Mouse (Mus musculus) megakaryocyte-erythroid progenitor cell, adult 5-6 weeks (primary cell): Measurements from ENCODE around the gene Rhoq. TPM values are rescaled to one million over a fixed set of nuclear protein-coding genes. Genes with fewer than 3 reads are reported as not detected.

Experiments
- total RNA-seq, 2 experiments: library from RNA; stranded (forward) in 1 of 2; stranded (reverse) in 1 of 2; fragments of 200-1000, 215-1000 nt in 1 of 2; fragments of >200 nt in 1 of 2; fragmentation: Nextera tagmentation in 1 of 2; gene quantifications; 2 replicates each; pipeline ENCODE4 v1.2.3; 2014 to 2017

The Rhoq gene
- total RNA-seq, 2 experiments from 2014 or later = 0.13 to 1.5 TPM

Other genes starting within 250 kb of the Rhoq start
- not detected in 2 replicates for gene Epas1, start 209.4 kb upstream of the Rhoq start, total RNA-seq (2014; fragmentation: Nextera tagmentation)
- gene Epas1, start 209.4 kb upstream of the Rhoq start, total RNA-seq (2017) = not detected in 2 replicates
- gene Tmem247, start 45.7 kb upstream of the Rhoq start, total RNA-seq (2014; fragmentation: Nextera tagmentation) = not detected in 2 replicates
- not detected in 2 replicates for gene Tmem247, start 45.7 kb upstream of the Rhoq start, total RNA-seq (2017)
- not detected in 2 replicates for gene Atp6v1e2, start 15.2 kb upstream of the Rhoq start, total RNA-seq (2014; fragmentation: Nextera tagmentation)
- not detected in 2 replicates for gene Atp6v1e2, start 15.2 kb upstream of the Rhoq start, total RNA-seq (2017)
- 10.4 and 14.6 TPM in 2 replicates for gene Pigf, start 62.3 kb downstream of the Rhoq start, total RNA-seq (2014; fragmentation: Nextera tagmentation)
- 19.0 and 24.5 TPM in 2 replicates for gene Pigf, start 62.3 kb downstream of the Rhoq start, total RNA-seq (2017)
- gene Cript, start 62.5 kb downstream of the Rhoq start, total RNA-seq (2014; fragmentation: Nextera tagmentation) = 32.6 and 74.8 TPM in 2 replicates
- gene Cript, start 62.5 kb downstream of the Rhoq start, total RNA-seq (2017) = 64.3 and 66.2 TPM in 2 replicates
- gene Socs5, start 144.6 kb downstream of the Rhoq start, total RNA-seq (2014; fragmentation: Nextera tagmentation) = 6.0 and 8.1 TPM in 2 replicates
- 5.0 and 13.8 TPM in 2 replicates for gene Socs5, start 144.6 kb downstream of the Rhoq start, total RNA-seq (2017)